Mouse (Mus musculus) testis, adult 2 months (tissue): ENCODE measurements around the gene Slit3. TPM values are rescaled to one million over a fixed set of nuclear protein-coding genes. Genes with fewer than 3 reads are reported as not detected.

Experiments used
- H3K27ac ChIP-seq: fragments of 200-500 bp; 2 replicates; pipeline ENCODE4 v1.5.1; 2012; ENCODE audit warnings: low read depth, low read length; ENCODE audit not compliant: control insufficient read depth, insufficient read depth
- H3K27me3 ChIP-seq: fragments of 200-500 bp; 2 replicates; pipeline ENCODE4 v1.6.1; 2012; ENCODE audit warnings: mild to moderate bottlenecking, low read length, moderate library complexity; ENCODE audit not compliant: control insufficient read depth, insufficient read depth
- H3K36me3 ChIP-seq: fragments of 200-500 bp; 2 replicates; pipeline ENCODE4 v1.6.1; 2012; ENCODE audit warnings: mild to moderate bottlenecking, low read length; ENCODE audit not compliant: control insufficient read depth, insufficient read depth
- H3K4me1 ChIP-seq: fragments of 200-500 bp; 2 replicates; pipeline ENCODE4 v1.6.1; 2012; ENCODE audit warnings: low read length; ENCODE audit not compliant: control insufficient read depth, insufficient read depth
- H3K4me3 ChIP-seq: fragments of 200-500 bp; 2 replicates; pipeline ENCODE4 v1.5.1; 2012; ENCODE audit warnings: low read depth, mild to moderate bottlenecking, low read length, moderate library complexity, mixed read lengths; ENCODE audit not compliant: control insufficient read depth
- CTCF ChIP-seq: fragments of 200-500 bp; IDR thresholded peaks from 2 replicates; pipeline ENCODE4 v1.5.1; 2012; ENCODE audit warnings: low read depth, mild to moderate bottlenecking, inconsistent platforms, low read length, moderate library complexity; ENCODE audit not compliant: control insufficient read depth, insufficient read depth, insufficient replicate concordance
- POLR2A ChIP-seq: fragments of 200-500 bp; IDR thresholded peaks from 2 replicates; pipeline ENCODE4 v1.6.1; 2012; ENCODE audit warnings: low read depth, mild to moderate bottlenecking, inconsistent platforms, low read length, moderate library complexity; ENCODE audit not compliant: control insufficient read depth
- polyA plus RNA-seq: library from polyadenylated mRNA; depleted of rRNA; stranded (reverse); fragments of >200 nt; gene quantifications from 2 replicates; pipeline ENCODE4 v1.2.3, GENCODE M21; 2012

The Slit3 gene
- polyA plus RNA-seq, 1 experiment: 8.4 TPM

GRCm38 (mm10) chr11:35304216-35304975 is 183.4 kb downstream of the Slit3 start:
- no peak overlapping the region for H3K27ac ChIP-seq
- H3K4me3 ChIP-seq: no peak overlapping the region
- no peaks in the 10 kb centered on the region for H3K36me3 ChIP-seq
- H3K27me3 ChIP-seq: no peaks in the 10 kb centered on the region
- H3K4me1 ChIP-seq: no peaks in the 10 kb centered on the region; the same call in none of the 2 replicates
- TF ChIP-seq CTCF (no peak), POLR2A (no peak)

DNA sequence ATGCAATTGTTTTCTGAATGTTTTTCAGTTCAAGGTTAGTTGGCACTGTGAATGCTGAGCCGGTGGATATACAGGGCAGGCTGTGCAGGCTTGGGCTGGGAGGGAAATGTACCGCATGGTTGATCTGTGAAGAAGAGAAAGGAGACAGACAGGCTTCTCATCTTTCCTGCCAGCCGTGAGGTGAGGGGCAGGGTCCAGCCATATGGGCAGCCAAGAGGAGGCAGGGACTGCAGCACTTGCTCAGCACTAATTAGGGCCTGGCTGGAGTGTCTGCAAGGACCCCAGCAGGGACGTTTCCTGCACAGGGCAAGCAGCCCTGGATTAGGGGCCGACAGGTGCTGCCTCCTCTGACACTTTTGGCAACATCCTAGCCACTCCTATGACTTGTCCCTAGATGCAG is 184.1 kb downstream of the Slit3 start:
- H3K27me3 ChIP-seq: no peaks in the 10 kb centered on the region
- H3K4me1 ChIP-seq: no peaks in the 10 kb centered on the region; the same call in none of the 2 replicates
- no peak overlapping the region for H3K27ac ChIP-seq
- no peak for TF ChIP-seq POLR2A
- no peak for TF ChIP-seq CTCF
- H3K36me3 ChIP-seq: no peaks in the 10 kb centered on the region
- no peak overlapping the region for H3K4me3 ChIP-seq

DNA sequence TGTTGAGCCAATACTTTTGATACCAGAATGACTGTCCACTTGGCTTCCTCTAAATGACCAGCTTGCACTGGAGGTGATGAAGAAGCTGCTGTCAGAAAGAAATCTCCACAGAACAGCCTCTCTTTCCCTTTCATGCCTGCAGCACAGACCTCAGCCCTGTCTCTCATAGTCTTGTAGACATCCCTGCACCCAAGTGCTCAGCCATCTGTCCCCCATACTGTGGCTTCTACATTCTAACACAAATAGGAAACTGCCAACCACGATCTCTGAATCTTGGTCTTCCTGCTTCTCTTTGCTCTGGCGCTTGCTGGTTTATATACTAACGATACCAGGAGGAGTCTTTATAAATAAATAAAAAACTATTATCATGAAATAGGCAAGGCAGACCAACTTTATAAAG is 184.9 kb downstream of the Slit3 start:
- H3K4me3 ChIP-seq: no peak overlapping the region
- H3K36me3 ChIP-seq: no peaks in the 10 kb centered on the region
- no peaks in the 10 kb centered on the region; the same call in none of the 2 replicates for H3K4me1 ChIP-seq
- TF ChIP-seq POLR2A (no peak), CTCF (no peak)
- no peak overlapping the region for H3K27ac ChIP-seq
- no peaks in the 10 kb centered on the region for H3K27me3 ChIP-seq

DNA sequence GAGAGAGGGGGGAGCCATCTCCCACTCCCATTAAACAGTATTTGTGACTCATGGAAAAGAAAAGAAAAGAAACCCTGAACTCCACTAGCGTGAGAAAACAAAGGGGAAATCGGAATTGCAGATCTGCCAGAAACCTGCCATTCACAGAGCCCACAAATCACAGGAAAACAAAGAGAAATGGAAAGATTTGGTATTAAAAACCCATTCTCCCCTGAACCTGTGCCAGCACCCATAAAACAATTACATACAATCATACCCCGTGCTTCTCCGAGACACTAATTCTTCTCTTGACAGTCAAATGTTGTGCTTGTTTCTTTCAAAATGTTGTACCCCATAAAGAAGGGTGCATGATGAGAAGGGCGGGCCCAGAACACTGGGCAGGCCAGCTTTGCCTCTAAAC is 185.9 kb downstream of the Slit3 start:
- H3K27me3 ChIP-seq: no peaks in the 10 kb centered on the region
- TF ChIP-seq CTCF (no peak), POLR2A (no peak)
- H3K27ac ChIP-seq: no peak overlapping the region
- H3K4me3 ChIP-seq: no peak overlapping the region
- no peaks in the 10 kb centered on the region for H3K36me3 ChIP-seq
- no peaks in the 10 kb centered on the region; the same call in 1 of the 2 replicates for H3K4me1 ChIP-seq

GRCm38 (mm10) chr11:35307992-35308391 is 187.0 kb downstream of the Slit3 start:
- TF ChIP-seq CTCF (no peak), POLR2A (no peak)
- no peaks in the 10 kb centered on the region for H3K4me1 ChIP-seq
- H3K4me3 ChIP-seq: no peak overlapping the region
- no peaks in the 10 kb centered on the region for H3K36me3 ChIP-seq
- H3K27me3 ChIP-seq: no peaks in the 10 kb centered on the region
- no peak overlapping the region for H3K27ac ChIP-seq

DNA sequence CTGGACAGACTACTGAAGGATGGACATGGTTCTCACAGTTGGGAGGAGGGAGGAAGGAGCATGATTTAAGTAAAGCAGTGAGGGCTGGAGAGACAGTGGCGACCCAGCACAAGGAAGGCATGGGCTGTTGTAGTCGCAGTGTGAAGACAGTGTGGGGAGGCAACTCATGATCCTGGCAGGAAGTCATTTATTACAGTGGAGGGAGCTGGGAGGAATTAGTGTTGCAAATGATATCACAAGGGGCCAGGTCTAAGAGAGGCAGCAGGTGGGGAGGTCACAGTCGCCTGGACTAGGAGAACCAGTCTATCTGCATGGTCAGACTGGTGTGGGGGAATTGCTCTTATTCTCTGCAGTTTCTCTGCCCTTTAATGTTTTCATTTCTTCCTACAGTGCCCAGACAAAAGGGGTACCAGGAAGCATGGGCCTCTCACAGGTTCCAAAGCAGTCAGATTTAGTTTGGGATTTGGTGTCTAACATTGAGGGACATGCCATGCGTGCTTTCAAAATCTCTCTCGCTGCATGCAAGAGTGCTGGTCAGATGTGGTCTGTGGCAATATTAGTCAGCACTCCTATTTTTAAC is 194.5 kb downstream of the Slit3 start:
- Histone ChIP-seq H3K27me3 (no peaks in the 10 kb centered on the region), H3K27ac (no peak overlapping the region), H3K4me3 (no peak overlapping the region), H3K36me3 (no peaks in the 10 kb centered on the region), H3K4me1 (no peaks in the 10 kb centered on the region; the same call in 1 of the 2 replicates)
- TF ChIP-seq CTCF: no peak

- Histone ChIP-seq H3K36me3 (no peaks in the 10 kb centered on the region), H3K27me3 (no peaks in the 10 kb centered on the region), H3K4me3 (no peak overlapping the region), H3K27ac (no peak overlapping the region), H3K4me1 (no peaks in the 10 kb centered on the region; the same call in 1 of the 2 replicates)
- TF ChIP-seq CTCF (no peak), POLR2A (no peak)
Observed at GRCm38 (mm10) chr11:35317221-35317620, 196.2 kb downstream of the Slit3 start.
